Mouse (Mus musculus): ENCODE data around the gene Foxd2. TPM values are rescaled to one million over a fixed set of nuclear protein-coding genes. Genes with fewer than 3 reads are reported as not detected.

Gene Foxd2
- polyA plus RNA-seq, 1 experiment from 2014 or later, result 5.0 TPM

GRCm38 (mm10) chr4:114882232-114882631, 26.4 kb downstream of the Foxd2 start:
- no peaks in the 10 kb centered on the region; the same call in 1 of the 2 replicates for H3K27me3 ChIP-seq (ENCODE audit: control insufficient read depth, insufficient read depth, low read length)
- no peaks in the 10 kb centered on the region for H3K9me3 ChIP-seq (ENCODE audit: control insufficient read depth, low read length)
- ATAC-seq (ENCODE audit: low FRiP score, low TSS enrichment), result no peak
- no peak overlapping the region for H3K4me2 ChIP-seq (replicated peaks; ENCODE audit: low read depth, low read length)
- WGBS, result 92% methylated on average over 1 of the region's 1 CpGs
- H3K27ac ChIP-seq (ENCODE audit: low read depth, low read length), result no peak overlapping the region
- H3K4me1 ChIP-seq (ENCODE audit: control insufficient read depth, insufficient read depth, low read length), result 0 out of 2 replicates have a peak, but pooled peaks cover 3% of the 10 kb centered on the region
- H3K9ac ChIP-seq (ENCODE audit: low read depth, low read length), result no peak overlapping the region
- H3K4me3 ChIP-seq (ENCODE audit: low read length), result no peak overlapping the region
- no peaks in the 10 kb centered on the region for H3K36me3 ChIP-seq (ENCODE audit: control insufficient read depth, insufficient read depth, low read length)

GRCm38 (mm10) chr4:114876441-114876972, 32.2 kb downstream of the Foxd2 start:
- no peak overlapping the region for H3K9ac ChIP-seq (ENCODE audit: low read depth, low read length)
- H3K4me1 ChIP-seq (ENCODE audit: control insufficient read depth, insufficient read depth, low read length), result no peaks in the 10 kb centered on the region; the same call in 1 of the 2 replicates
- ATAC-seq (ENCODE audit: low FRiP score, low TSS enrichment), result peak; percentile 75; the same call in 1 of the 2 replicates
- 31% methylated on average over 8 of the region's 8 CpGs for WGBS
- H3K9me3 ChIP-seq (ENCODE audit: control insufficient read depth, low read length), result no peaks in the 10 kb centered on the region
- H3K36me3 ChIP-seq (ENCODE audit: control insufficient read depth, insufficient read depth, low read length), result no peaks in the 10 kb centered on the region
- H3K27me3 ChIP-seq (ENCODE audit: control insufficient read depth, insufficient read depth, low read length), result no peaks in the 10 kb centered on the region
- no peak overlapping the region for H3K4me2 ChIP-seq (replicated peaks; ENCODE audit: low read depth, low read length)
- H3K27ac ChIP-seq (ENCODE audit: low read depth, low read length), result no peak overlapping the region
- no peak overlapping the region for H3K4me3 ChIP-seq (ENCODE audit: low read length)

GRCm38 (mm10) chr4:114869765-114870490, 38.7 kb downstream of the Foxd2 start:
- 13% methylated on average over 11 of the region's 11 CpGs for WGBS
- Histone ChIP-seq H3K27ac (ENCODE audit: low read depth, low read length) (no peak overlapping the region), H3K9me3 (ENCODE audit: control insufficient read depth, low read length) (no peaks in the 10 kb centered on the region), H3K27me3 (ENCODE audit: control insufficient read depth, insufficient read depth, low read length) (no peaks in the 10 kb centered on the region), H3K4me2 (replicated peaks; ENCODE audit: low read depth, low read length) (no peak overlapping the region; the same call in 1 of the 2 replicates), H3K4me3 (ENCODE audit: low read length) (no peak overlapping the region), H3K4me1 (ENCODE audit: control insufficient read depth, insufficient read depth, low read length) (peaks cover 12% of the 10 kb centered on the region; the same call in 1 of the 2 replicates), H3K9ac (ENCODE audit: low read depth, low read length) (no peak overlapping the region), H3K36me3 (ENCODE audit: control insufficient read depth, insufficient read depth, low read length) (no peaks in the 10 kb centered on the region)
- ATAC-seq (ENCODE audit: low FRiP score, low TSS enrichment), result peak; percentile 90

- no peak for ATAC-seq (ENCODE audit: low FRiP score, low TSS enrichment)
Measured at GRCm38 (mm10) chr4:114863166-114863565, 45.5 kb downstream of the Foxd2 start.

GRCm38 (mm10) chr4:114858426-114858825, 50.2 kb downstream of the Foxd2 start:
- no peak for ATAC-seq (ENCODE audit: low FRiP score, low TSS enrichment)
- no peak overlapping the region for H3K4me3 ChIP-seq (ENCODE audit: low read length)
- no peaks in the 10 kb centered on the region for H3K27me3 ChIP-seq (ENCODE audit: control insufficient read depth, insufficient read depth, low read length)
- H3K36me3 ChIP-seq (ENCODE audit: control insufficient read depth, insufficient read depth, low read length), result no peaks in the 10 kb centered on the region
- no peak overlapping the region for H3K27ac ChIP-seq (ENCODE audit: low read depth, low read length)
- H3K4me1 ChIP-seq (ENCODE audit: control insufficient read depth, insufficient read depth, low read length), result no peaks in the 10 kb centered on the region
- H3K4me2 ChIP-seq (replicated peaks; ENCODE audit: low read depth, low read length), result no peak overlapping the region
- WGBS, result 62% methylated on average over 5 of the region's 5 CpGs
- H3K9ac ChIP-seq (ENCODE audit: low read depth, low read length), result no peak overlapping the region
- H3K9me3 ChIP-seq (ENCODE audit: control insufficient read depth, low read length), result no peaks in the 10 kb centered on the region

More at GRCm38 (mm10) chr4:114863166-114863565, 45.5 kb downstream of the Foxd2 start:
- WGBS, result 85% methylated on average over 5 of the region's 5 CpGs
- Histone ChIP-seq H3K4me2 (replicated peaks; ENCODE audit: low read depth, low read length) (no peak overlapping the region), H3K9me3 (ENCODE audit: control insufficient read depth, low read length) (no peaks in the 10 kb centered on the region), H3K9ac (ENCODE audit: low read depth, low read length) (no peak overlapping the region), H3K27me3 (ENCODE audit: control insufficient read depth, insufficient read depth, low read length) (no peaks in the 10 kb centered on the region), H3K27ac (ENCODE audit: low read depth, low read length) (no peak overlapping the region), H3K4me1 (ENCODE audit: control insufficient read depth, insufficient read depth, low read length) (no peaks in the 10 kb centered on the region), H3K36me3 (ENCODE audit: control insufficient read depth, insufficient read depth, low read length) (no peaks in the 10 kb centered on the region), H3K4me3 (ENCODE audit: low read length) (no peak overlapping the region)

Other genes starting within 250 kb of the Foxd2 start
- 0.15 and 0.17 TPM in 2 replicates for gene Gm12830, start 87.2 kb downstream of the Foxd2 start, polyA plus RNA-seq (2014; fragmentation: Nextera tagmentation; extraction: Ambion mirVana)
- gene Foxe3, start 17.1 kb upstream of the Foxd2 start, polyA plus RNA-seq (2014; fragmentation: Nextera tagmentation; extraction: Ambion mirVana), result not detected in 2 replicates
- gene Cmpk1, start 78.4 kb upstream of the Foxd2 start, polyA plus RNA-seq (2014; fragmentation: Nextera tagmentation; extraction: Ambion mirVana), result 85.1 and 91.4 TPM in 2 replicates
- gene Stil, start 91.3 kb upstream of the Foxd2 start, polyA plus RNA-seq (2014; fragmentation: Nextera tagmentation; extraction: Ambion mirVana), result 11.0 and 19.9 TPM in 2 replicates
- 1.7 and 2.0 TPM in 2 replicates for gene Tal1, start 147.6 kb upstream of the Foxd2 start, polyA plus RNA-seq (2014; fragmentation: Nextera tagmentation; extraction: Ambion mirVana)
- 87.9 and 90.5 TPM in 2 replicates for gene Pdzk1ip1, start 179.8 kb upstream of the Foxd2 start, polyA plus RNA-seq (2014; fragmentation: Nextera tagmentation; extraction: Ambion mirVana)
- gene Cyp4x1, start 225.4 kb upstream of the Foxd2 start, polyA plus RNA-seq (2014; fragmentation: Nextera tagmentation; extraction: Ambion mirVana), result 0.37 and 0.54 TPM in 2 replicates